Mouse (Mus musculus) ES-Bruce4 (cell line): Measurements from ENCODE around the gene Gnas.

Experiments used
- CTCF ChIP-seq: IDR thresholded peaks from one replicate; pipeline ENCODE4 v1.8.1; 2011; ENCODE audit warnings: low read depth, low read length
- POLR2A ChIP-seq: IDR thresholded peaks from one replicate; pipeline ENCODE4 v1.8.1; 2011; ENCODE audit warnings: low read length; ENCODE audit not compliant: insufficient read depth

DNA sequence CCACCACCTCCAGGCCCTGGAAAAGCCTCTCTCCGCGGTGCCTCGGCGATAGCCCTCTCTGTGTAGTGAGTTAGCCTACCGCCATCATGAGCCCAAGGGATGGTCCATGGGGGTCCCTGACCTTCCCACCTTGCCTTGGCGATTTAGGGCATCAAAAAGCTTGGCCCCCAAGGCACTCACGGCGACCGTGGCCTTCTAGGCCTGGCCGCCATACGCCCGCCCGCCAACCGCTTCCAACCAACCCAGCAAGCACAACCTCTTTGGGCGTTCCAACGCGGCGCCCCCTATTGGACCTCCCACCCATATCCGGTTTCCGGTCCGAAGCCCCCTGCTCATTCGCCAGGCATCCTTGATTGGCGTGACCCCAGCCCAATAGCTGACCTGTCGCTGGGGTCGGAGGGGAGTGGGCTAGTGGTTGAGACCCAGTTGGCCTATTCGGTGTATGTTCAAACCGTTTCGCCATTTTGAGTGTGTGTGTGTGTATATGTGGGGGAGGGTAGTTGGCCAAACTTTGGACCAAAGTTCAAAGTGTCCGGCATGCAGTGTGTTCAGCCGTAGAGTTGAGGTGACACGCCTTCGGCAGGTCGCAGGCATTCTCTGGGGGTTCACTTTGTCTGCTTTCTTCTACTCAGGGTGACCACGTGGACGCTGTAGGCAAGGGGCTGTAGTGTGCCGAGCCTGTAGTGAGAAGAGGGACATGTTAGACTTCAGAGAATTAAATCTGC is 11.2 kb downstream of the Gnas start:
- TF ChIP-seq POLR2A (no peak), CTCF (no peak)
